Mouse (Mus musculus) heart, embryonic 10.5 days (tissue): ENCODE data around the gene Trim28. TPM values are rescaled to one million over a fixed set of nuclear protein-coding genes. Genes with fewer than 3 reads are reported as not detected.
A peak's percentile ranks its signal among the peaks of the same experiment; 100 is the strongest.

Source experiments
- DNase-seq: peaks from one replicate; pipeline ENCODE4 v3.0.0-alpha.2; 2017; ENCODE audit warnings: low spot score
- H3K27ac ChIP-seq: fragments of 300-500 bp; sonication (generic); 2 replicates; pipeline ENCODE4 v1.5.1; 2016; ENCODE audit warnings: mild to moderate bottlenecking
- H3K27me3 ChIP-seq: fragments of 300-500 bp; sonication (generic); 2 replicates; pipeline ENCODE4 v1.6.1; 2016; ENCODE audit warnings: mild to moderate bottlenecking; ENCODE audit not compliant: poor library complexity, insufficient read depth, severe bottlenecking
- H3K36me3 ChIP-seq: fragments of 300-500 bp; sonication (generic); 2 replicates; pipeline ENCODE4 v1.6.1; 2016; ENCODE audit warnings: mild to moderate bottlenecking, moderate library complexity
- H3K4me1 ChIP-seq: fragments of 300-500 bp; sonication (generic); 2 replicates; pipeline ENCODE4 v1.6.1; 2016; ENCODE audit warnings: mild to moderate bottlenecking
- H3K4me3 ChIP-seq: fragments of 300-500 bp; sonication (generic); 2 replicates; pipeline ENCODE4 v1.5.1; 2016; ENCODE audit warnings: mild to moderate bottlenecking, moderate library complexity
- H3K9me3 ChIP-seq: fragments of 300-500 bp; sonication (generic); 2 replicates; pipeline ENCODE4 v1.6.1; 2016; ENCODE audit warnings: mild to moderate bottlenecking, moderate library complexity
- WGBS: fragments of 180-500 bp; shearing (Covaris S2); methylation state at CpG from one replicate; pipeline ENCODE4 v1.1.7; 2016; 5-methylcytosine and 5-hydroxymethylcytosine counted together
- polyA plus RNA-seq: library from polyadenylated mRNA; unstranded; fragments of >200 nt; fragmentation: Nextera tagmentation; extraction: Ambion mirVana; gene quantifications from 2 replicates; pipeline ENCODE4 v1.2.1, GENCODE M21; 2016

Trim28 gene
- polyA plus RNA-seq, 1 experiment from 2014 or later, result 367 TPM

DNA sequence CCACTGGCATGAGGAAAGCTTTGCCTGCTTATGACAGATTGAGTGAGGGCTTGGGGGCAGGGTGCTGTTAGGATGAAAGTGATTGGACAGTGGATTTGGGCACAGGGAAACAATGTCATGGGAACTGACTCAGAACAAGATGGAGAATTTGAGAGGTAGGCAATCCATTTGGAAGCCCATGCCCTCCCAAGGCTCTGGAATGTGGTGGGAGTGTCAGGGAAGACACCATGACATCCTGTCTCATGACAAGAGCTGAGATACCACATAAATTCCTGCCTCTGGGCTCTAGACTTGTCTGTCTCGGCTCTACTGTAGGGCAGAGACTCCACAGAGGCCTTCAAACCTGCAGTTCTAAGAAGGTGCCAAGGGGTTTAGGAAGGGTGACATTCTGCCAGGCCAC lies 42.3 kb downstream of the Trim28 start:
- H3K36me3 ChIP-seq, result peaks cover 2% of the 10 kb centered on the region
- peaks cover 33% of the 10 kb centered on the region for H3K4me1 ChIP-seq
- peaks cover 45% of the 10 kb centered on the region for H3K27me3 ChIP-seq
- no peak for DNase-seq
- no peak overlapping the region for H3K27ac ChIP-seq
- peaks cover 7% of the 10 kb centered on the region; the same call in 1 of the 2 replicates for H3K9me3 ChIP-seq
- H3K4me3 ChIP-seq, result no peak overlapping the region
- WGBS, result 52% methylated on average over 1 of the region's 1 CpGs

DNA sequence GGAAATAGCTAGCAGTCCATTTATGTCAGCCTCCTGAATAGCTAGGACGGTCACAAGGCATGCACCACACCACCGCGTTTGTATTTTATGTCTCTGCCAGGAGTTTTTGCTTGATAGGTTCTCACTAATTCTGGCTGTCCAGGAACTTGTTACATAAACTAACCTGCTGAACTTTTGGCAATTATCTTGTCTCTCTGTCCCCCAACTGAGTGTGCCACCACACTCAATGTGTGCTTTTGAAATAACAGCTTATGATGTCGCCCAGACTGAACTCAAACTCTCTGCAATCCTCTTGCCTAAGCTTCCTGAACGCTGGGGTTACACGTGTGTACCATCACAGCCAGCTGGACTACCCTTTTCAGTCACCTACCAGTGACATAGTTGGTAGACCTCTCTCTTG lies 43.6 kb downstream of the Trim28 start:
- H3K27me3 ChIP-seq, result peaks cover 45% of the 10 kb centered on the region
- WGBS, result 65% methylated on average over 6 of the region's 6 CpGs
- no peak overlapping the region for H3K4me3 ChIP-seq
- DNase-seq, result no peak
- H3K4me1 ChIP-seq, result peaks cover 27% of the 10 kb centered on the region
- no peak overlapping the region for H3K27ac ChIP-seq
- no peaks in the 10 kb centered on the region for H3K36me3 ChIP-seq
- peaks cover 7% of the 10 kb centered on the region; the same call in 1 of the 2 replicates for H3K9me3 ChIP-seq

DNA sequence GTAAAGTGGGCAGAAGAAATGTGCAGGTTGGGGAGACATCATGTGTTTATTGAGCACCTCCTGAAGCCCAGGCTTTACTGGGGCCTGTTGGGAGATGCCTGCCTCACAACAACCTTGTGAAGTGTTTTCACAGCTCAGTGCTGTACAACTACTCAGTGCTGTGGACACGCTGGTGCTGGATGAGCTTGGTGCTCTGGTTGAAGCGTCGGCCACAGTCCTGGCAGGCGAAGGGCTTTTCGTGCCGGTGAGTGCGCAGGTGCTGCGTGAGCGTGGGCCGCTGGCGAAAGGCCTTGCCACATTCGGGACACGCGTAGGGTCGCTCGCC lies 44.2 kb downstream of the Trim28 start:
- Histone ChIP-seq H3K9me3 (peaks cover 7% of the 10 kb centered on the region; the same call in 1 of the 2 replicates), H3K27ac (0 out of 2 replicates have a peak overlapping the region, but pooled peaks have one; percentile 37), H3K36me3 (no peaks in the 10 kb centered on the region), H3K27me3 (peaks cover 45% of the 10 kb centered on the region), H3K4me3 (peak overlapping the region; percentile 61), H3K4me1 (peaks cover 27% of the 10 kb centered on the region)
- no peak for DNase-seq
- 29% methylated on average over 16 of the region's 16 CpGs for WGBS

DNA sequence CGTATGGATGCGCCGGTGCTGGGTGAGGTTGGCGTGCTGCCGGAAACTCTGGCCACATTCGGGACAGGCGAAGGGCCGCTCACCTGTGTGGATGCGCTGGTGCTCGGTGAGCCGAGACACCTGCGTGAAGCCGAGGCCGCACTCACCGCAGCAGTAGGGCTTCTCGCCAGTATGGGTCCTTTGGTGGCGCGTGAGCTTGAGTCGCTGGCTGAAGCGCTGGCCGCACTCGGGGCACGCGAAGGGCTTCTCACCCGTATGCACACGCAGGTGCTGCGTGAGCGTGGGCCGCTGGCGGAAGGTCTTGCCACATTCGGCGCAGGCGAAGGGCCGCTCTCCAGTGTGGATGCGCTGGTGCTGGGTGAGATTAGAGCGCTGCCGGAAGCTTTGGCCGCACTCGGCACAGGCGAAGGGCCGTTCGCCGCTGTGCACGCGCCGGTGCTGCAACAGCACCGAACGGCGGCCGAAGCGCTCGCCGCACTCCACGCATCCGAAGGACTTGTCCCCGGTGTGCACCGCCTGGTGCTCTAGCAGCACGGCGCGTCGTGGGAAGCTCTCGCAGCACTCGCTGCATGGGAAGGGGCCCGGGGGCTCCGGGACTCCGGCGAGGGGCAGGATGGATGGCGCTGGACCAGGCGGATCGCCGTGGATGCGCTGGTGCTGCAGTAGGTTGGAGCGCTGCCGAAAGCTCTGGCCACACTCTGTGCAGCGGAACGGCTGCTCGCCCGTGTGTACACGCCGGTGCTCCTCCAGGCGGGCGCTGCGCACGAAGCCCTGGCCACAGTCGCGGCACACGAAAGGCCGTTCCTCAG lies 44.7 kb downstream of the Trim28 start:
- Histone ChIP-seq H3K36me3 (no peaks in the 10 kb centered on the region), H3K4me1 (peaks cover 24% of the 10 kb centered on the region), H3K4me3 (peak overlapping the region; percentile 61), H3K27me3 (peaks cover 45% of the 10 kb centered on the region), H3K27ac (peak overlapping the region; percentile 37; the same call in 1 of the 2 replicates), H3K9me3 (peaks cover 7% of the 10 kb centered on the region; the same call in 1 of the 2 replicates)
- no peak for DNase-seq
- whole genome bisulfite sequencing, result 5% methylated on average over 88 of the region's 88 CpGs

DNA sequence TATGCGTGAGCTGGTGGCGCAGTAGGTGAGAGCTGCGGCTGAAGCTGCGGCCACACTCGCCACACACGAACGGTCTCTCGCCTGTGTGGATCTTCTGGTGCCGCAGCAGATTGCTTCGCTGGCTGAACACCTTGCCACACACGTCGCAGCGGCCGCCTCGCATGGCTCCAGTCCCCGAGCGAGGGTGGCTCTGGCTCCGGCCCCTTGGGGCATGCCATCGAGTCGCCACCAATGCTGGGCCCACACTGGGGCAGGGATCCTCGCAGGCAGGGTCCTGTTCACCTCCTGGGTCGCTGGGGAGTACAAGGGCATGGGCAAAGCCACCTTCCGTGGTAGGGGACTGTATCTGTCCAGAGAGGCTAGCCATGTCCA lies 45.3 kb downstream of the Trim28 start:
- H3K27ac ChIP-seq, result peak overlapping the region; percentile 37; the same call in 1 of the 2 replicates
- no peak for DNase-seq
- H3K36me3 ChIP-seq, result no peaks in the 10 kb centered on the region

DNA sequence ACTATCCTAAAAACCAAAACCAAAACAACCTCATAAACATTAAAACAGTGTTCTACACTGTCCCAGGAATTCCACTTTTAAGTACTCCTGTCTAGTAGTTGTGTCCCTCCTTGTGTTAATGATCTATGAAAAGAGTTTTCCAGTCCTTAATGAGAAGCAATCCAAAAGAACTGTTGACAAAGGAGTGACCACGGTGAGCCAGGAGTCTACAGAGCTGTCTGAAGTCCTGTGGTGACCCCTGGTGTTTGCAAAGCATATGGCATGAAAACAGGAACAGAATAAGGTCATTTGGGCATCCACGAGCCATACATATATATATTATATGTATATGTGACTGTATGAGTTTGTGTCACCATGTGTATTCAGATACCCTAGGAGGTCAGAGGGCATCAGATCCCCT lies 47.2 kb downstream of the Trim28 start:
- H3K27ac ChIP-seq, result no peak overlapping the region
- H3K4me3 ChIP-seq, result no peak overlapping the region
- peaks cover 15% of the 10 kb centered on the region for H3K4me1 ChIP-seq
- H3K9me3 ChIP-seq, result peaks cover 7% of the 10 kb centered on the region; the same call in 1 of the 2 replicates
- H3K36me3 ChIP-seq, result no peaks in the 10 kb centered on the region
- peaks cover 45% of the 10 kb centered on the region for H3K27me3 ChIP-seq
- peak; percentile 84 for DNase-seq
- 6% methylated on average over 2 of the region's 2 CpGs for WGBS

More for the DNA sequence above, 45.3 kb downstream of the Trim28 start:
- Histone ChIP-seq H3K4me3 (peak overlapping the region; percentile 61), H3K27me3 (peaks cover 45% of the 10 kb centered on the region), H3K4me1 (peaks cover 18% of the 10 kb centered on the region), H3K9me3 (peaks cover 7% of the 10 kb centered on the region; the same call in 1 of the 2 replicates)
- 2% methylated on average over 23 of the region's 23 CpGs for WGBS

DNA sequence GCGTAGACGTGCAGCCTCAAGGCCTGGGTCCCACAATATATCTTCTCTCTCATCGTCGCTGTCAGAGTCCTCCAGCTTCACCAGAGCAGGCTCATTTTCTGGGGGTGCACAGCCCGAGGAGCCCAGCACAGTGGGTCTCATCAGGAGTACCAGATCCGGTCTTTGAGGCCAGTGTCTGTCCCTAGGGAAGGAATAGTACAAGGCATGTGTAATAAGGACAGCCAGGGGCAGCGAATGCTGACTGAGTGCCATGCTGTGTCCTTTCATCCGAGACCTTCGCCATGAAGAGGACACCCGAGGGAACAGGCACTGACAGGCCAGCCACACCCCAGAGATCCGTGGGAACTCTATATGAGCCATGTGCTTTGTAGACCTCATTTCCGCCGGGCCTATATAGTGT lies 54.1 kb downstream of the Trim28 start:
- no peak overlapping the region for H3K27ac ChIP-seq
- no peaks in the 10 kb centered on the region for H3K9me3 ChIP-seq
- H3K4me1 ChIP-seq, result no peaks in the 10 kb centered on the region
- no peak overlapping the region for H3K4me3 ChIP-seq
- H3K27me3 ChIP-seq, result no peaks in the 10 kb centered on the region
- DNase-seq, result no peak
- no peaks in the 10 kb centered on the region for H3K36me3 ChIP-seq
- 85% methylated on average over 13 of the region's 13 CpGs for WGBS

DNA sequence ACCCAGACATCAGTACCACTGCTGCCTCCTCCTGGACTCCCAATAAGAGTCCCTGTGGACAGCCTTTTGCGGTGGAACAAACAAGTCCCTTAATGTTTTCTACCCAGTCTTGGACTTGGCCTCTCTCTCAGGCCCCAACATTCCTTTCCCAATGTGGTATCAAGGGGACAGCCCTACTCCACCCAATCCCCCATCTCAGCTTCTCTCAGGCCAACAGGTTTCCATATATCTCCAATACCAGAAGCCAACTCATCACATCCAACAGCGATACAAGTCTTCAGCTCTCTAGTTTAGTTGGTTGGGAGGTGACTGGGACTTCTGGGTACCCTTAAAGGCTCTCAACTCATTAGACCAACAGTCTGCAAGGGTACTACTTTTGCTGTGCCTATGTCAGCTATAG lies 54.6 kb downstream of the Trim28 start:
- 90% methylated on average over 2 of the region's 2 CpGs for WGBS
- H3K27ac ChIP-seq, result peak overlapping the region; percentile 92; the same call in 1 of the 2 replicates

DNA sequence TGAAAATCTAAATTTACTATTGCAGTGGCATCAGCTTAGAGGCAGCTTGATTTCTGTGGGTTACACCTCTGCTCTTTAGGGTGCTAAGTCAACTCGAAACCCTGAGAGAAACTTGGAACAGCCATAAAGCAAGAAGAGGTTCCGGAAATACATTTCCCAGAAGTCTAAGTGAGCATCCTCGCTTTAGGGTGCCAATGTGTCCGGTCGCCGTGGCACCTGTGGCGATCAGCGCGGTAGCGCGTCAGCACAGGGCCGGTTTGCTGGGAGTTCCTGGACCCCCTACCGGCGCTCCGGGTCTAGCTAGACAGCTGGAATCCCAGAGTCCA lies 55.0 kb downstream of the Trim28 start:
- WGBS, result 4% methylated on average over 15 of the region's 15 CpGs
- Histone ChIP-seq H3K9me3 (no peaks in the 10 kb centered on the region), H3K27me3 (no peaks in the 10 kb centered on the region), H3K27ac (peak overlapping the region; percentile 92), H3K36me3 (no peaks in the 10 kb centered on the region), H3K4me1 (no peaks in the 10 kb centered on the region), H3K4me3 (peak overlapping the region; percentile 78)
- no peak for DNase-seq

More for the DNA sequence above, 54.6 kb downstream of the Trim28 start:
- Histone ChIP-seq H3K9me3 (no peaks in the 10 kb centered on the region), H3K36me3 (no peaks in the 10 kb centered on the region), H3K4me1 (no peaks in the 10 kb centered on the region), H3K27me3 (no peaks in the 10 kb centered on the region), H3K4me3 (peak overlapping the region; percentile 78)
- no peak for DNase-seq

DNA sequence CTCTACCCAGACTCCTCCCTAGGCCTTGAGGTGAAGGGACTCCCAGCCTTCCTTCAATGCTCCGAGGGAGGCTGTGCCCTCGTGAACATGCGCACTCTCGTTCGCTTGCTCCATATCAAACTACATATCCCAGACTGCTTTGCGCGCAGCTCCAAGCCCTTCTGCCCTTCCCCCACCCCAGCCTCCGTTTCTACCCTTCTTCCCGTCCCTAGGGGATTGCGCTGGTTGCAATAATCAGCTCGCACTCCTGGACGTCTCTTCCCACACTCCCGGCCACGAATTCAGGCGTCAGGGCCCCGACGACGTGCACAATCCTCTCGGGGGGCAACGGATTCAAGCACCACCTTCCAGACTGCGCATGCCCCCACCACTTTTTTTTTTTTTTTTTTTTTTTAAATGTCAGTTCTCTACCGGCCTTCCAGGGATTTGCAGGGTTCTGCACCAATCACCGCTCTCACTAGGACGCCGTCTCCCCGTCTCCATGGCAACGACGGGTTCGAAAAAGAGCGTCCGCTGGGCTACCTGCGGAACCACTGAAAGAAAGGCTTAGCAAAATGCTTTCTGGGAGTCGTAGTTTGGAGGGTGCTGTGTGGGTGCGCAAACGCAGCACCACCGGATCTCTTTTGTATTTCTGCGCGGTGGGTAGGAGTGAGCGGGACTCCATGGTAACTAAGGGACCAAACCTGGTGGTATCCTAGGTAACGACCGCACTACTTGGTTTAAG lies 55.5 kb downstream of the Trim28 start, which contains the start of gene Mzf1:
TSS of gene Mzf1 (minus strand) at position 478 of the 724 bp plus-strand sequence.
- H3K4me3 ChIP-seq, result peak within 1 kb of the TSS; percentile 78
- no peaks in the 10 kb centered on the region for H3K36me3 ChIP-seq
- H3K27me3 ChIP-seq, result no peaks in the 10 kb centered on the region
- WGBS, result under 1% methylated on average over 41 of the region's 41 CpGs
- H3K27ac ChIP-seq, result peak within 1 kb of the TSS; percentile 92
- no peaks in the 10 kb centered on the region for H3K4me1 ChIP-seq
- peak; percentile 97 for DNase-seq
- H3K9me3 ChIP-seq, result no peaks in the 10 kb centered on the region

DNA sequence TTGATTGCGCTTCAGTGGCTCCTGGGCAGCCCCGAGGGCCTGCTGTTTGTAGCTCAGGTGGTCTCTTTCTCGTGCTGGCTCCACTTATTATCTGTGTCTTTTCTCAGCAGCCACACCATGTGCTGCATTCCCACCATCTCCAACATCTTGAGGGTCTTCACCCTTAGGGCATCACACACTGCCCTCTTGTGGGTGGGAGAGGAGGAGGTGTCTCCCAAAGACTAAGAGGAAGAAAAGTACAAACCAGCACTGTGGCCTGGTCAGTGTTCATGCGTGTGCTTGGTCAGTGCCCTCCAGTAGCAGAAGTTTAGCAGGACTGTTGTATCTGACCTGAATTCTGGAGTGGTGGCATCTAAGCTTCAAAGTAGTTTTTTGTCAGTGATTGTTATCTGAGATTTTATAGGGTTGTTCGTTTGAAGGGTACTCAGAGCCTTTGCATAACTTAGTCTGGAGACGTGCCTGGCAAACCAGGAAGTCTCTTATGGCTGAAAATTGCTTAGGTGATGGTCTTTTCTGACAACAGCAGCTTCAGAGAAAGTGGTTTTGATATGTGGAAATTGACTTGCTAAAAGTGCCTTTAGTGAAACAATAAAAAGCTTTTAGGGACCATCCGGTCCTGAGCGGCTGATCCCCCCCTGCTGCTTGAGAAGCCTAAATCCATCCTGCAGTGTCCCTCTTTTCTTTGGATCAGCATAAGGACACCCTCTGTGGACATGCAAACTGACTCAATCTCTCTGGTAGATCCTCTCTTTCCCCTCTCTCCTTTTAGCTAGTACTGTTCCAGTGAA lies 58.2 kb downstream of the Trim28 start:
- Histone ChIP-seq H3K27ac (no peak overlapping the region), H3K9me3 (no peaks in the 10 kb centered on the region), H3K4me1 (no peaks in the 10 kb centered on the region), H3K4me3 (no peak overlapping the region), H3K36me3 (no peaks in the 10 kb centered on the region), H3K27me3 (no peaks in the 10 kb centered on the region)
- 61% methylated on average over 8 of the region's 8 CpGs for WGBS
- no peak for DNase-seq

DNA sequence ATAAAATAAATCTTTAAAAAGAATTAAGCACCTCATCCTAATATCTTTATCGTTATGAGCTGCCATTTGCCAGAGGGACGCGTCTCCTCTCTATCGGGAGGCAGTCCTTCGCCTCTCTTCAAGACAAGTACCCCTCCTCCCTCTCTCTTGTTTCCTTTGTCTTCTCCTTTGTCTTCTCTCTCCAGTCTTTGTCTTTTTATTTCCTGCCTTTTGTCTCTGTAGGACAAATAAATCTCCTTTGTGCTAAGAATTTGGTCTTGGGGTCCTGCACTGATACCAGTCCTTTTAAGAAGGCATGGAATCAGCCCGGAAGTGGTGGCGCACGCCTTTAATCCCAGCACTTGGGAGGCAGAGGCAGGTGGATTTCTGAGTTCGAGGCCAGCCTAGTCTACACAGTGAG lies 60.6 kb downstream of the Trim28 start:
- Histone ChIP-seq H3K36me3 (no peaks in the 10 kb centered on the region), H3K4me1 (no peaks in the 10 kb centered on the region), H3K9me3 (peaks cover 5% of the 10 kb centered on the region; the same call in 1 of the 2 replicates), H3K27me3 (no peaks in the 10 kb centered on the region), H3K4me3 (no peak overlapping the region), H3K27ac (no peak overlapping the region)
- no peak for DNase-seq
- 89% methylated on average over 9 of the region's 9 CpGs for WGBS
